ENCODE assay signal across 9 mouse cellular contexts in the genomic region with DNA sequence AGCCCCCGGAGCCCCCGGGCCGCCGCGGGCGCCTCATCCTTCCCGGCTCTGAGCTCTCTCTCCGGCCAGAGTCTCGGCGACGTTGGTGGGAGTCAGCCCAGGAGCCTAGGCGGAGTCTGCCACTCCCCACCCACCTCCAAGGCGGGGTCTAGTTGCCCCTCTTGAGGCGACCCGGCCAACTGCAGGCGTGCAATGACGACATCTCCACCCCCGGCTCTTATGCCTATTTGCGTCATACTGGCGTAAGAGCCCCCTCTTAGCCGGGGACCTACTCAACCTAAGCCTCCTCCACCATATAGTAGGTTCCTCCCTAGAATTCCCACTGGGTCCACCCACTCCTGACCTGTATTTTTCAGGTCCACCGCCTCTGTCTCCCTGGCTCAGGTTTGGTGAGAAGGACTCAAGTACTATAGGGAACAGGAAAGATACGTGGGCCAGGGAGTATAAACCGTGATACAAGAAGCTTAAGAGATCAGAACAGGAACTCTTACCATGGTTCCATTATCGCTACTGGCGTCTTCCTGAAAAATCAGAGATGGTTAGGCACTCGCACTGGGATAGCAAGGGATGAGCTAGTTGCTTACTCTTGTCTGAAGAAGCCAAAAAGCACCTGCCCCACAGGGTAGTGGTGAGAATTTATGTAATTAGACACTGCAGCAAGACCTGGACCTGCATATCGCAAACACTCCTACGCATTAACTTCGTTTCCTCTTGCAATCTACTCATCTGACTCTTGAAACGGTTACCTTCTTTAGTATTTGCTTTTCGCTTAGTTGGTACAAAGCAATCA. TPM values are rescaled to one million over a fixed set of nuclear protein-coding genes. Genes with fewer than 3 reads are reported as not detected.
DNase-seq lines count a peak whose midpoint lies in the region; ATAC-seq and TF ChIP-seq lines count a peak whose summit lies in the region.
"Had no signal": no experiment of that assay in that cellular context is flagged by ENCODE, and none has a peak within 500 bp of the region (broad histone marks: within the 10 kb centered on the region; RNA-seq: fewer than 3 reads in every experiment).

A gene (minus strand): TSS at position 412 of the 790 bp plus-strand sequence.

- WGBS in heart, embryonic 10.5 days: 10% methylated on average over 32 of the region's 32 CpGs
- 10% methylated on average over 32 of the region's 32 CpGs for WGBS in forebrain, postnatal 0 days

- H3K9ac ChIP-seq in forebrain, postnatal 0 days: peak within 1 kb of the TSS; percentile 51

- peaks cover 43% of the 10 kb centered on the region for H3K27me3 ChIP-seq in heart, embryonic 10.5 days (ENCODE audit: insufficient read depth, poor library complexity, severe bottlenecking)
- peaks cover 23% of the 10 kb centered on the region for H3K27me3 ChIP-seq in forebrain, postnatal 0 days (ENCODE audit: insufficient read depth, low read length)

- no peaks in the 10 kb centered on the region for H3K9me3 ChIP-seq in heart, embryonic 10.5 days
- H3K9me3 ChIP-seq in forebrain, postnatal 0 days (ENCODE audit: low read length): no peaks in the 10 kb centered on the region

- TF ChIP-seq CTCF in forebrain, postnatal 0 days (IDR thresholded peaks at IDR 0.05; ENCODE audit: low read depth): peak; percentile 43; the same call in 1 of the 2 replicates
- peak; percentile 33 for TF ChIP-seq CTCF in left cerebral cortex, adult 2 months (IDR thresholded peaks at IDR 0.05)

- intact Hi-C loops in heart, postnatal 14 days (cut with DNase I): no loop called here
- intact Hi-C loops in left cerebral cortex, adult 2 months (cut with DNase I): no loop called here

- no peak within 1 kb of the TSS for H3K27ac ChIP-seq in heart, embryonic 10.5 days
- peak within 1 kb of the TSS; percentile 29; the same call in 1 of the 2 replicates for H3K27ac ChIP-seq in forebrain, postnatal 0 days (ENCODE audit: low read depth, low read length)
- peak within 1 kb of the TSS; percentile 95 for H3K27ac ChIP-seq in left cerebral cortex, adult 2 months

- no peaks in the 10 kb centered on the region for H3K36me3 ChIP-seq in heart, embryonic 10.5 days
- H3K36me3 ChIP-seq in forebrain, postnatal 0 days (ENCODE audit: insufficient read depth): no peaks in the 10 kb centered on the region

- H3K4me2 ChIP-seq in forebrain, postnatal 0 days (ENCODE audit: low read depth): peak within 1 kb of the TSS; percentile 69

- no peak for DNase-seq in heart, embryonic 10.5 days (ENCODE audit: low spot score)
- no peak for DNase-seq in heart, postnatal 14 days
- peak; percentile 90 for DNase-seq in cerebellum, adult 11-12 months
- DNase-seq in forebrain, postnatal 0 days: peak; percentile 72
- peak; percentile 78 to 84 for DNase-seq in left cerebral cortex, adult 2 months (ENCODE audit: extremely low spot score in 1 of 2, low spot score in 2 of 2)
- DNase-seq in retina, postnatal 1 day: peak; percentile 67
- DNase-seq in spleen, postnatal 4 days (ENCODE audit: low spot score in 2 of 2): no peak
- no peak for DNase-seq in yolk sac, embryonic 10.5 days (ENCODE audit: low spot score)

- ATAC-seq in forebrain, postnatal 0 days: peak; percentile 84

- H3K4me1 ChIP-seq in heart, embryonic 10.5 days: peaks cover 13% of the 10 kb centered on the region
- no peaks in the 10 kb centered on the region for H3K4me1 ChIP-seq in forebrain, postnatal 0 days (ENCODE audit: insufficient read depth)

- H3K4me3 ChIP-seq in heart, embryonic 10.5 days: peak within 1 kb of the TSS; percentile 36
- peak within 1 kb of the TSS; percentile 55 for H3K4me3 ChIP-seq in forebrain, postnatal 0 days (ENCODE audit: low read depth, low read length)
- peak within 1 kb of the TSS; percentile 63 for H3K4me3 ChIP-seq in left cerebral cortex, adult 2 months
- H3K4me3 ChIP-seq: erythroblast, embryonic 14.5 days had no signal

RNA-seq across cellular contexts. Expression of the gene that starts here (rescaled TPM):
- polyA plus RNA-seq in heart, embryonic 10.5 days (2016; fragmentation: Nextera tagmentation; extraction: Ambion mirVana): 0.70 and 0.84 TPM in 2 replicates
- total RNA-seq in heart, postnatal 14 days (2021): under 1 TPM; 0.44 to 0.60 TPM
- 58.2 and 68.7 TPM in 2 replicates for total RNA-seq in forebrain, postnatal 0 days (2014; rRNA removed)
- polyA plus RNA-seq in forebrain, postnatal 0 days (2015; fragmentation: Nextera tagmentation; extraction: Ambion mirVana): 21.5 and 31.5 TPM in 2 replicates
- total RNA-seq in left cerebral cortex, adult 2 months (2021): 100 to 1,000 TPM; 507 to 550 TPM
- polyA plus RNA-seq: erythroblast, embryonic 14.5 days had no signal

Comparison
In these comparisons a context has a peak if more than half of its experiments do, and no peak if none do; other contexts are left out.
1. RNA of the gene that starts here (total RNA-seq): 507 to 550 TPM in left cerebral cortex, adult 2 months and 58.2 to 68.7 TPM in forebrain, postnatal 0 days; 0.44 to 0.60 TPM in heart, postnatal 14 days; every median in the first group is over 10 times any median in the second.
2. RNA of the gene that starts here (polyA plus RNA-seq): 21.5 to 31.5 TPM in forebrain, postnatal 0 days; 0.70 to 0.84 TPM in heart, embryonic 10.5 days; every median in the first group is over 10 times any median in the second.
3. DNase-seq: peak in cerebellum, adult 11-12 months (single experiment), forebrain, postnatal 0 days (single experiment), left cerebral cortex, adult 2 months (2 of 2) and retina, postnatal 1 day (single experiment); none in heart, embryonic 10.5 days (single experiment), heart, postnatal 14 days (0 of 2), spleen, postnatal 4 days (0 of 2) and yolk sac, embryonic 10.5 days (single experiment).
4. Peak in every context shown above with its lines, with median percentiles within 50 percentile points of each other: H3K4me3 ChIP-seq.